14 mouse cellular contexts compared by ENCODE assay signal in genomic region chr2:156119566-156119965, GRCm38 (mm10).
"Had no signal": no experiment of that assay in that cellular context is flagged by ENCODE, and none has a peak within 500 bp of the region (broad histone marks: within the 10 kb centered on the region; RNA-seq: fewer than 3 reads in every experiment).

No protein-coding gene starts in this region.

- DNase-seq: kidney, adult 2 months; kidney, postnatal 25 days; left cerebral cortex, postnatal 4 days; liver, postnatal 0 days; lung, embryonic 14.5 days; right cerebral cortex, postnatal 4 days; thymus, adult 18-20 months; thymus, postnatal 36 days had no signal

- H3K36me3 ChIP-seq: midbrain, embryonic 15.5 days had no signal

- H3K27me3 ChIP-seq: limb, embryonic 12.5 days; limb, embryonic 15.5 days; midbrain, embryonic 12.5 days; midbrain, embryonic 15.5 days; neural tube, embryonic 13.5 days had no signal

- H3K4me3 ChIP-seq: limb, embryonic 12.5 days; limb, embryonic 15.5 days; midbrain, embryonic 12.5 days; midbrain, embryonic 15.5 days; myocyte; neural tube, embryonic 13.5 days had no signal
